Mouse (Mus musculus) fat pad, adult 2 months (tissue): ENCODE results near the gene Tor4a.
A peak's percentile ranks its signal among the peaks of the same experiment; 100 is the strongest.

Source experiments
- DNase-seq: peaks from one replicate; pipeline ENCODE4 v3.0.0-alpha.2; 2011; ENCODE audit warnings: low read depth, low spot score; ENCODE audit errors: extremely low read depth

Tor4a gene

GRCm38 (mm10) chr2:25196172-25196954 lies at the start of gene Tor4a:
Tor4a (minus strand) TSS chr2:25196886.
- no peak for DNase-seq

GRCm38 (mm10) chr2:25244144-25244543 lies 47.5 kb upstream of the Tor4a start:
- no peak for DNase-seq

- DNase-seq: no peak
Measured at GRCm38 (mm10) chr2:25243342-25243741, 46.7 kb upstream of the Tor4a start.

GRCm38 (mm10) chr2:25242101-25242506 lies 45.4 kb upstream of the Tor4a start, which contains the start of the genes Rnf208 and Cysrt1:
Rnf208 (plus strand) TSS chr2:25242255.
Cysrt1 (minus strand) TSS chr2:25242452.
- no peak for DNase-seq

- no peak for DNase-seq
Measured at GRCm38 (mm10) chr2:25241438-25241775, 44.7 kb upstream of the Tor4a start.

GRCm38 (mm10) chr2:25240723-25241437 lies 44.2 kb upstream of the Tor4a start:
- DNase-seq: no peak

- DNase-seq: no peak
Measured at GRCm38 (mm10) chr2:25240310-25240709, 43.6 kb upstream of the Tor4a start.

GRCm38 (mm10) chr2:25239766-25240165 lies 43.1 kb upstream of the Tor4a start:
- no peak for DNase-seq

- no peak for DNase-seq
Measured at GRCm38 (mm10) chr2:25238106-25238505, 41.4 kb upstream of the Tor4a start.

- peak; percentile 77 for DNase-seq
Measured at GRCm38 (mm10) chr2:25237522-25237921, 40.8 kb upstream of the Tor4a start.

- DNase-seq: no peak
Measured at GRCm38 (mm10) chr2:25236614-25237013, 39.9 kb upstream of the Tor4a start, which contains the start of gene Rnf224. Rnf224 (minus strand) TSS chr2:25236787.

GRCm38 (mm10) chr2:25234551-25235220 lies 38.0 kb upstream of the Tor4a start:
- DNase-seq: no peak

- no peak for DNase-seq
Measured at GRCm38 (mm10) chr2:25234050-25234449, 37.4 kb upstream of the Tor4a start, which contains the start of gene Slc34a3. Slc34a3 (minus strand) TSS chr2:25234364.

GRCm38 (mm10) chr2:25233421-25233820 lies 36.7 kb upstream of the Tor4a start:
- DNase-seq: no peak

GRCm38 (mm10) chr2:25231038-25231437 lies 34.4 kb upstream of the Tor4a start:
- no peak for DNase-seq

- DNase-seq: no peak
Measured at GRCm38 (mm10) chr2:25230581-25230980, 33.9 kb upstream of the Tor4a start.

- DNase-seq: no peak
Measured at GRCm38 (mm10) chr2:25229582-25229981, 32.9 kb upstream of the Tor4a start.

- no peak for DNase-seq
Measured at GRCm38 (mm10) chr2:25228995-25229530, 32.4 kb upstream of the Tor4a start.

- peak; percentile 77 for DNase-seq
Measured at GRCm38 (mm10) chr2:25228431-25228889, 31.8 kb upstream of the Tor4a start.

GRCm38 (mm10) chr2:25227406-25227805 lies 30.7 kb upstream of the Tor4a start:
- DNase-seq: no peak

GRCm38 (mm10) chr2:25226864-25227263 lies 30.2 kb upstream of the Tor4a start:
- DNase-seq: no peak
